Mouse (Mus musculus) liver, adult (tissue): ENCODE measurements around the gene Pla2g6.

Experiments
- GATA4 ChIP-seq: IDR thresholded peaks from 2 replicates; pipeline ENCODE4 v1.6.1; 2014; ENCODE audit warnings: mild to moderate bottlenecking, low read length; ENCODE audit not compliant: insufficient replicate concordance

The Pla2g6 gene

GRCm38 (mm10) chr15:79280850-79281249, 47.3 kb downstream of the Pla2g6 start:
- no peak for TF ChIP-seq GATA4

GRCm38 (mm10) chr15:79280209-79280608, 48.0 kb downstream of the Pla2g6 start:
- TF ChIP-seq GATA4 = no peak

GRCm38 (mm10) chr15:79277728-79278127, 50.5 kb downstream of the Pla2g6 start:
- no peak for TF ChIP-seq GATA4

- TF ChIP-seq GATA4 = no peak
Observed at GRCm38 (mm10) chr15:79273020-79273419, 55.2 kb downstream of the Pla2g6 start.

GRCm38 (mm10) chr15:79271124-79271746, 57.0 kb downstream of the Pla2g6 start:
- TF ChIP-seq GATA4 = no peak

- no peak for TF ChIP-seq GATA4
Observed at GRCm38 (mm10) chr15:79270317-79271123, 57.7 kb downstream of the Pla2g6 start.

- TF ChIP-seq GATA4 = no peak
Observed at GRCm38 (mm10) chr15:79268521-79268920, 59.7 kb downstream of the Pla2g6 start.

GRCm38 (mm10) chr15:79265384-79265783, 62.8 kb downstream of the Pla2g6 start:
- no peak for TF ChIP-seq GATA4

- TF ChIP-seq GATA4 = no peak
Observed at GRCm38 (mm10) chr15:79263726-79264125, 64.5 kb downstream of the Pla2g6 start.

- no peak for TF ChIP-seq GATA4
Observed at GRCm38 (mm10) chr15:79262786-79263309, 65.3 kb downstream of the Pla2g6 start.

GRCm38 (mm10) chr15:79262375-79262774, 65.8 kb downstream of the Pla2g6 start:
- TF ChIP-seq GATA4 = no peak

GRCm38 (mm10) chr15:79261757-79262156, 66.4 kb downstream of the Pla2g6 start:
- no peak for TF ChIP-seq GATA4

- no peak for TF ChIP-seq GATA4
Observed at GRCm38 (mm10) chr15:79261095-79261725, 67.0 kb downstream of the Pla2g6 start.

GRCm38 (mm10) chr15:79258521-79258920, 69.7 kb downstream of the Pla2g6 start:
- TF ChIP-seq GATA4 = no peak

- TF ChIP-seq GATA4 = no peak
Observed at GRCm38 (mm10) chr15:79254661-79255060, 73.5 kb downstream of the Pla2g6 start, which contains the start of gene Slc16a8. Gene Slc16a8, minus strand, starts transcription at chr15:79254761.

- no peak for TF ChIP-seq GATA4
Observed at GRCm38 (mm10) chr15:79252580-79252979, 75.6 kb downstream of the Pla2g6 start.
